Mouse (Mus musculus): Measurements from ENCODE around the gene Tmem18.

GRCm38 (mm10) chr12:30591832-30592231 is 7.6 kb downstream of the Tmem18 start:
- TF ChIP-seq CTCF (IDR thresholded peaks at IDR 0.05; ENCODE audit: control insufficient read depth, insufficient read depth, insufficient replicate concordance, low read depth, low read length) (no peak), POLR2A (IDR thresholded peaks at IDR 0.05; ENCODE audit: control insufficient read depth, low read depth, low read length) (no peak)

All from testis, adult 2 months (tissue).